Mouse (Mus musculus): Measurements from ENCODE around the gene Fbxw10.
A peak's percentile ranks its signal among the peaks of the same experiment; 100 is the strongest.

The Fbxw10 gene

DNA sequence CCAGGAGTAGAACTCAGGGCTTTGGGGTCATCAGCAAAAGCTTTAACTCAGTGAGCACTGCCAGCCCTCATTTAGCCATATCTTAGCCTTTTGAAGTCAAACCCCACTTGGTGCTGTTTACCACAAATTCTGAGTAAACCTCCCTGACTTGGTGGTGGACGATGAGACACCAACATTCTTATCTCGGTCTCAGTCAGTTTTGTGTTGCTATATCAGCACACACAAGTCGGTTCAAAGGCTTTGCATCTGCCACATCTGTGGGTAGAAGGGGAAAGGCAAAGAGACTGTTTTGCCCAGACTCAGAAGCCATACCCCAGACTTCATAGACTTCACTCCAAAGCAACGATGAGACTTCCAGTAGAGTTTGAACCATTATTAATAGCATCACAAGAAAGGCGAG lies 2.3 kb upstream of the Fbxw10 start:
- DNase-seq (ENCODE audit: low spot score in 2 of 2): no peak

DNA sequence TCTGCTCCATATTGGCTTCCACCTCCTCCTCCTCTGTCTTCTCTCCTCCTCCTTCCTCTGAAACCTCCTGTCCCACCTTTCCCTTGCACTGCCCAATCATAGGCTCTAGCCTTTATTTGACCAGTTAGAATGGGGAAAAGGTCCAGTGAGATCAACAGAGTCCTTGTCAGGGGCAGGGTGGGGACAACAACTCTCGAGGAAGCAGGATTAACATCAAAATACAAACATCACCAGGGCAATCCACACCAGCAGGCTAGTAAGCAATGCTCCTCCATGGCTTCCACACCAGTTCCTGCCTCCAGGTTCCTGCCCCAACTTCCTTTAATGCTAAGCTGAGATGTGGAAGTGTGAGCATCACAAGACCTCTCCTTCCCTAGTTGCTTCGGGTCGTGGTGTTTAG lies 1.1 kb upstream of the Fbxw10 start:
- DNase-seq (ENCODE audit: low spot score in 2 of 2): no peak

DNA sequence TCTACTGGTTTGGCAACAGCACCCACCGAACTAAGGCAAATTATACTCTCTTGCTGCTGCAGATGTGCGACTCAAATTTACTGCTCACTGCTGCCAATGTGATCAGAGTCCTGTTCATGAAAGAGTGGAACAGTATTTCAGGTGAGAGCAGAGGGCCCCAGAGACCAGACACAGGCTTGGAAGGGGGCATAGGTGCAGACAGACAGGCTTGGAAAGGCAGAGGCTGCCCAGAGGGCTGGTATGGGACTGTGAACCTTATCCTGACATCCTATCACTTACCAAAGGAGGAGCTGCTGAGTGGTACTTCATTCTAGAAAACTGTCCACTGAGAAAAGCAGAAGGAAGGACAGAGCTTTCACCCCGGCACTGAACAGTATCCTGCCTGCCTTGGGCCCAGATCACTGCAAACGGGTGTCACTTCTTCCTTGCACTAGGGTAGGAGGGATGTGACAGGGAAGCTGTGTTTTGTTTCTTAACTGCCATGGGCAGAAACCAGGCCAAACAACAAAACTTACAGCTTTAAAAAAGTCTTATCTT lies 854 bp downstream of the Fbxw10 start:
- no peak for DNase-seq (ENCODE audit: low spot score in 2 of 2)

DNA sequence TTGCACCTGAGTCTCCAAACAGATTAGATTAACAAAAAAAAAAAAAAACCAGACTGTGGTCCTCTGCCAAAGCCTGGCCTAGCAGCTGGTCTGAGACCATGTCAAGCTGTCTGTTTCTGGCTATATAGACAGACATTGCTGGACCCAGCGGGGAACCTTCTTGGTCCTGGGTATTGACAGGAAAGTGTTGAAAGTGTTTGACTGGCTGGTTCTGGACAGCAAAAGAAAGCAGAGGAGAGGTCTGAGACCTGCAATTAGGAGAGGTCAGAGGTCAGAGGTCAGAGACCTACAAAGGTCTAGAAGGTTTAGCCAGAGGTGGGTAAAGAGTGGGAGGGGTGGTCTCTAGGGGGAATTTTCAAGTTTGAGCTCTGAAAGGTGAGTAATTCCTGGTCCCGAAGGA lies 1.4 kb downstream of the Fbxw10 start:
- no peak for DNase-seq (ENCODE audit: low spot score in 2 of 2)

DNA sequence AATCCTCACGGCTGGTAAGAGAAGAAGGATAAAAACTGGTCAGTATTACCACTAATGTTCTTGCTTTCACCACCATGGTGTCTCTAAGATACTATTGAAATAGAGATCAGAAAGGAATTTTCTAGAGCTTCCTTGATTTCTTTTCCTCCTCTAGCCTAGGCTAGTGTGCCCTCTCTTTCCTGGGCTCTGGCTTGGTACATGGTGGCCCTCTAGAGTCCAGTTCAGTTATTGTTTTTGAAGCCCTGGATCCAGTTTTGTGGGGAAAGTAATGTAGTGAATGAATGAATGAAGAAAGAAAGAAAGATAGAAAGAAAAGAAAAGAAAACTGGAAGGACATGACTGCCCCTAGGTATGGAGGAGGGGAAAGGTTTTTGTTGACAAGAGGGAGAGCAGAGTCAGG lies 4.3 kb downstream of the Fbxw10 start:
- no peak for DNase-seq (ENCODE audit: low spot score in 2 of 2)

DNA sequence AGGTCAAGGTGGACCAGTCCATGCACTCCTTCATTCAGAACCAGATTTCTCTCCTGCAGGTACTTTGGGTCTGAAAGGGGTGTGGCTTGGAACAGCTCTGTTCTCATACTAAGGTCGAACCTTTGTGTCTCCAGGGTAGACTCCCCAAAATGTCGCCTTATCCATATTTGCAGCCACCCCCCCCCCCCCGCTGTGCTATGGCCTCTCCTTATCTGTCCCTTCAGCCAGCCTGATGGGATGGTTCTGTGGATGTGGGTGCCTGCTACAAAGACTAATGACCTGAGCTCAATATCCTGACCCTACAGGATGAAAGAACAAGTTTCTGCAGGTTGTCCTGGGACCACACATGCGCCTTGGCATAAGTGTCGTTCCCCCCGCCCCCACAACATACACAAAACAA lies 6.5 kb downstream of the Fbxw10 start:
- DNase-seq (ENCODE audit: low spot score in 2 of 2): no peak

DNA sequence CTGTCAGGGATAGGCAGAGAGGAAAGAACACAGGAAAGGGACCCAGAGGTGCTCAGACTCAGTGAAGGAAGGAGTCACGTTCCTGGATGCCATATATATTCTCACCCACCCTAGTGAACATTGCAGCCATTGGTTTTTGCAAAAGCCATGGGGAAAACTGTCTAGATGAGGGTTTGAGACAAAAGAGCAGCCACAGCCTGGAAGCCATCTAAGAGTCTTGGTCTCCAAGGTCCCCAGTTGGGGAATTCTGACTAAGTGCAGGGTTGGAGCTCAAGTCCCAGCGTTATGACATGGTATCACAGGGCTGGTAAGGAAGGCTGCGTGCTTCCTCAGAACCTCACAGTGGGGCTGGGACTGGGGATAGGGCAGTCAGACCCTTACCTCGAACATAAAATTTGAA lies 18.7 kb downstream of the Fbxw10 start:
- no peak for DNase-seq (ENCODE audit: low spot score in 2 of 2)

DNA sequence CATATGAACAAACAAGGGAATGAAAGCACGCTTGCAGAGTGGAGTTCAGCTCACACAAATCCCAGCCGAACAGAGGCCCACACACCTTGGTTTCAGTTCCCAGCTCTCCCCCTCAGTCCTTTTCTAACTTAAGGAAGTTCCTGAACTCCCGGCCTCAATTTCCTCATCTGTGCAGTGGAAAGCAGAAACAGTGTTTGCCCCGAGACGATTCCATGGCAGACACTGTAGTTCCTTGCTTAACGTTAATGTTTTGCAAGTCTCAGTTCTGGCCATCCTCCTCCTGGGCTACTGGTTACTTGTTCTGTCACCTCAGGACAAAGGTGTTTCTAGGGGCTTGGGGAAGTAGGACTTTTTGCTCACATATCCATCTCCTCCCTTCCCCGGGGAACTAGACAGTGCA lies 19.8 kb downstream of the Fbxw10 start:
- DNase-seq (ENCODE audit: low spot score in 2 of 2): no peak

DNA sequence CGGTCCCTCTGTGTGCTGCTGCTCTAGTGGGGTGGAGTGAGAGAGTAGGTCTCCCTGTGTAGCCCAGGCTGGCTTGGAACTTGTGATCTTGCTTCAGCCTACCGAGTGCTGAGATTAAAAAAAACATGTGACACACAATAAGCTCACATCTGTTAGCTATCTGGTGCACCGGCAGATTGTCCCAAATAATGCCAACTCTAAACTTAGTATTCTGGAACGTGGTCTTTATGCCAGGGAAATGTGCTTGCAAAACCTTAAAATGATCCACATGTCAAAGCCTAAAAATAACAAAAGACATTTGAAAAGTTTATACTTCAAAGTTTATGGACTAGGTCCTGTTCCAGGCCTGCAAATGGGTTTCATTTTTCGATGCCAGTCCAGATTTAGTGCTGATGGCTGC lies 22.3 kb downstream of the Fbxw10 start:
- DNase-seq (ENCODE audit: low spot score in 2 of 2): no peak

DNA sequence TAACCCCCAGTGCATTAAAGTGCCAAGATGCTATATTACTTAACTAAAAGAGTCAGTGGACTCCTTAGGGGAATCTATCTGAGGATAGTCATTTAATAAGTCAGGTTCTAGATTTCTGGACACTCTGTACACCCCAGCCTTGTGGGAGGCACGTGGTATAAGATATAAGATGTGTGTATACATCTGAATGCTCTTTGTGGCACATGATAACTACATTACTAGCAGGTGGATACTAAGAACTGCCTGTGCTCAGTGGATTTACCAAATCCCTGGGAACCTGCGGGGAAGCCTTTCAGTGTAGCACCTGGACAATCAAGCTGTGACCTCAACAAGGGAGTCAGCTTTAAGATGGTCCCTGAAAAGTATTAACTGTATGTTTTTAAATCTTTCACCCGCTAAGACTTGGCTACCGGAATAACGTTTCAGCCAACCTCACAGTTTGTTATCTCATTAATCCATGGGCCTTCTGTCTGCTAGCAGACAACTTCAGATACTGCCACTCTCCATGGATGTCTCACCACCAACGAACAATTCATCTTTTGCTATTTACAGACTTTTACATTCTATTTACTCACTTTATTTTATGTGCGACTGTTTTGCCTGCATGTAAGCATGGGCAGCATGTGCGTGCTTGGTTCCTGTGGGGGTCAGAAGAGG lies 23.0 kb downstream of the Fbxw10 start:
- DNase-seq (ENCODE audit: low spot score in 2 of 2): no peak

DNA sequence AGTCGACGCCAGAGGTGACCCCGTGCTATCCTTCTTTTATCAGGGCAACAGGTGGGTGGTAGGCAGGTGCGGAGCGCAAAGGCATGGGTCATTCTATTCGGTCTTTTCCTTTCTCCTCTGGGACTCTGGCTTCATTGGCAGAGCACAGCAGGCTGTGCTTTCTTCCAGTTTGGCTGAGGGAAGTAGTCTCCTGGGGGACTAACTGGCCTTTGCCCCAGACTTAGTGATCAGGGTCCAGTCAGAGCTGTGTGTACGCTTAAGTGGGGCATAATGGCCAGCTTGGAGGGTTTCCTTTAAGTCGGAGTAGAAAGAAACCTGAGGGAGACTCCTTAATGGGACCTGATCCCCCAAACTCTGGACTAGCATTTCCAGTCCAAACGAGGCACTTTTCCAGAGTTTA lies 26.6 kb downstream of the Fbxw10 start:
- no peak for DNase-seq (ENCODE audit: low spot score in 2 of 2)

DNA sequence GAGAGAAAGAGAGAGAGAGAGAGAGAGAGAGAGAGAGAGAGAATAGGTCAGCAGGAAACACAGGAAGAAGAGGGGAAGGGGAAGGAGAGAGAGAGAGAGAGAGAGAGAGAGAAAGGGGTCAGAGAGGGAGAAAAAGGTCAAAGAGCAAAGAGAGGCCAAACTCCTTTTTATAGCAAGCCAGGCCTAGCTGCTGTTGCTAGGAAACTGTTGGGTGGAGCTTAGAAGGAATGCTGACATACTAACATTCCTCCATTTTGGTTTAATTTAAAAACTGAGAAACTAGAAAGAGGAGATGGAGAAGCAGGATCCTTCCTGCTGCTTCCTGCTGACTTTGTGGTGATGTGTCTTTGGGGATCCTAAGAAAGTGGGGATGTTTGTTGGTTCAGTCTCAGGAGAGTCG lies 28.8 kb downstream of the Fbxw10 start:
- no peak for DNase-seq (ENCODE audit: low spot score in 2 of 2)

DNA sequence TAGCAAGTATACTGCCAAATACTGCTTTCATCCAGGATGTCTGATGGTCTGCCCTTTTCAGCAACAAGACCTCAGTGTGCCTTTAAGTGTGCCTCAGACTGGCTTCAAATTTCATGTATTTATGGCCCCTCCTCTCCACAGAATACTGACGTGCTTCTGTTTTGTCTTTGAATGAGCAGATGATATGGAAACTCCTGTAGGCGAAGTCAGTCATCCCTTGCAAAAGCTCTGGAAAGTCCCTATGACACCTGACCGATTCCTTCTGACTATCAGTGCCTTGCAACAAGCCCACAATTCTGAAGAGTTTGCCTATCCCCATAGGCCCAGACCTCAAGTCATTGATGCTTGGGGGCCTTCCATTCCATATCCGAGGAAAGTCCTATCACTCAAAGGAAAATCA lies 29.6 kb downstream of the Fbxw10 start:
- DNase-seq (ENCODE audit: low spot score in 2 of 2): no peak

DNA sequence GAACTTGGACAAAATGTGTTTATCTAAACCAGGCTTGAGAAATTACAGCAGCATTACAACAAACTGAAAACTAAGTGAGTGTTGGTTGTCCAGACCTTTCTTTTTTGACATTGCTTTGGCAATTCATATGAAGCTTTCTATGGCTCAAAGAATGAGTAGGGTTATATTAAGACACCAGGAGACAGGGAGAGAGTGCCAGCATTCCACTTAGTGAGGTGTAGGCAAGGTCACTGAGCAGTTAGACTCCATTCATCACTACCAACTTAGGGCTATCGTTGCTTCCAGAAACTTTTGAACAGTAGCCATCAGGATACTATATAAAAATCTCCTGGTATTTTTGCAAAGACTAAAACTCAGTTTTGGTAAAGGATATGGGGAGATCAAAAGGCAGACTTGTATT lies 30.5 kb downstream of the Fbxw10 start:
- no peak for DNase-seq (ENCODE audit: low spot score in 2 of 2)

DNA sequence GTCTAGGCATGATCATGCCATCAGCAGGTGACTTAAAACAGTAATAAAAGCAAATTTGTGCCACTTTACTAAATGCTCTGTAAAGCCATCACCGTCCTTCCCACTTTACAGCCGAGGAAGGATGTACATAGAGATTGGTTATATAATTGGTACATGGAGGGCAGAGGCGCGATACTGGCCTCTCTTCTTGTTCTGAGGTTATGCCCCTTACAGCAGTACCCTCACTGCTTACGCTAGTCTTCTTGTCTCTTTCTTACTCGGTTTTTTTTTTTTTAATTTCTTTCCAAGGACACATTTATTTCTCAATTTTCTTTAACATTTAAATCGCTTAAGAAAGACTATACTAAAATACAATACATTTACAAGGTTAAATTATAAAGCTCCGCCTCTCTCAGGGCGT lies 31.9 kb downstream of the Fbxw10 start:
- DNase-seq (ENCODE audit: low spot score in 2 of 2): no peak

DNA sequence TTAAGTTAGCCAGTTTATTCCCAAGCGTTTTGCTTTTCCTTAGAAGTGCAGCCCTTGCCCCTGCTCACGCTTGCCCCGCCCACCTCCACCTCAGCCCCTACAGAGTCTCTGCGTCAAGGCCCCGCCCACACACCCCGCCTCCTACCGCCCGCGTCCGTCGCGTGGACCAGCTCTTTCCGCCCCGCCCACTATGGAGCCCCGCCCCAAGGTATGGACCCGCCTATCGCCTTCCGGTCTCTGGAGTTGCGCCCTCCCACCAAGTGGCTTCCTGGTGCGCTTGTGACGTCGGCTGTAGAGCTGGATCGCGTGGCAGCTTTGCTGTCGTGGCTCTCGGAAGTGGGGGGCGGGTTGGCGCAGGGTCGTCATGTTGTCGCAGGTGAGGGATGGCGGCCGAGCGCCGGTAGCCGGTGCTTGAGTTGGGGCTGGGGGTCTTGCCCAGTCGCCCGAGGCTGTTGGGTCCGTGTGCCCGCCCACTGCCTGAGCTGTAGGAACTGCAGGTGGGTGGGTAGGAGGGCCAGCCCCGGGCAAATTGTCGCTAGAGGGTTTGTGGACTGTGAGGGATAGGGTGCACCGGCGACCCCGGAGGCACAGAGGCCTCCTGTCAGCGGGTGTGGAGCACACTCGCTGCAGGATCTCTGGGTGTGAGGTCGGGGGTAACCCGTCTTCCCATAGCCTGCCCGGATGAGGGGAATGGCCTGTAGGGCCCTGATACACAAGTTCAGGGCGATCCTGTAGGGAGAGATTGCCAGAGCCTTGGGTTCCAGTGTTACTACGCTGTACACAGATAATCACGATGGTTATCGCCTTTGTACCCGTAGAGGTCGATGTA lies 32.6 kb downstream of the Fbxw10 start, which contains the start of gene Tvp23b:
TSS of gene Tvp23b (plus strand) at position 236 of the 829 bp plus-strand sequence.
- peak; percentile 97 to 99 for DNase-seq (ENCODE audit: low spot score in 2 of 2)

DNA sequence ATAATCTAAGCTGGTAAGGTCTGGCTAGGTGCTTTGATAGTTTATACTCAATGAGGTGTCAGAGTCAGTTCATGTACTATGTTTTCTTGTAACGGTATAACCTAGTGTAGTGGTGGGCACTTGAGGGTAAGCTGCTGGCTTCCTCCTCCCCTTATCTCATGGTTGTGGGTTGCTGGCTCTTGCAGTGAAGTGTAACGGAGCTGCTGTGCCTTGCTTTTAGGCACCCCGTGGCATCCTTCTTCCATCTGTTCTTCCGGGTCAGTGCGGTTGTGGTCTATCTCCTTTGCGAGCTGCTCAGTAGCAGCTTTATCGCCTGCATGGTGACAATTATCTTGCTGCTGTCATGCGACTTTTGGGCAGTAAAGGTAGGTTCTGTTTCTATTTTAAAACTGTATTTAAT lies 36.5 kb downstream of the Fbxw10 start:
- DNase-seq (ENCODE audit: low spot score in 2 of 2): no peak

DNA sequence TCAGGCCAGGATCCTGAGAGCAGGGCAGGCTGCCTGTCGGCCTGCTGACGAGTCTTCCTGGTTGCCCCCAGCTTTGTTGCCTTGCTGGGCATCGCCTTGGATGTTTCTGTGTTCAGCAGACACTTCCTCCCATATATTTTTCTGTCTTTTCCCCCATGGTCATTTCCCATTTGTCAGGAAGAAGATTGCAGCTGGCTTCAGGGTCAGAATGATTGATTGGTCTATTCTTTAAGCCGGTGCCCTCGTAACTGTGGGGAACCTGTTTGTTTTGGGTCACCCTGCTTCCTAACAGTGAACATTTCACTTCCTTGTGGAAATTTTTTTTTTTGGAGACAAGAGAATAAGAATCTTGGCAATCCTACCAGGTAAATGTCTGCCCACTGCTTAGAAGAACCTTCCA lies 38.5 kb downstream of the Fbxw10 start:
- no peak for DNase-seq (ENCODE audit: low spot score in 2 of 2)

DNA sequence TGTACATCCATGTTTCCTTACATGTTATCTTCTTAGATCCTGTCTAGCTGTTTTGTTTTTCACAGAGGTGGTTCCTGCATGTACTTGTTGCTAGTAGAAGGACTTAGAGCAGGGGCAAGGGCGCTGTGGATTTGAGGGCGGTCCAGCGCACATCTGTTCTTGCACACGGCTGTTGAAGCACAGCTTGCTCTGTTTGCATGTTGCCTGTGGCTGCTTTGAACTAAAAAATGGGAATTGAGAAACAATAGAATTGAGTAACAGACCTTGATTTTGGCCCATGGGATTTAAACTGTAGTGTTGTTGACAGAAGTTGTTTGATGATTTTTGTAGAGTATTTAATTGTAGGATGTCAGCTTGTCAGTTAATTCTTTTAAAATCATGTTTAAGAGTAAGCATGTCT lies 43.9 kb downstream of the Fbxw10 start:
- no peak for DNase-seq (ENCODE audit: low spot score in 2 of 2)

DNA sequence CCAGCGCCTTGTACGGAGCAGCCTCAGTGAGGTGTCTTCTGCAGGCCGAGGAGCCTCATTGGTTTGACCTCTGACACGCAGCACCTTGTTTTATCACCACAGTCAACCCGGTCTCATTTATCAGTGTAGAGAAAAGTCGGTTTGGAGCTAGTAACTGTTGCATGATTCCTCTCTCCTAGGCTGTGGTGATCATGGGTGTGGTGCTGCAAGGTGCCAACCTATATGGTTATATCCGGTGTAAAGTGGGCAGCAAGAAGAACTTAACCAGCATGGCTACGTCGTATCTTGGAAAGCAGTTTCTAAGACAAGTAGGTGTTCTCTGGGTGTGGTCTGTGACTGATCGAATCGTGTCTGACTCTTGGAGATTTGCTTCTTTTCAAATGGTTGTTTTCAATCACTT lies 44.9 kb downstream of the Fbxw10 start:
- DNase-seq (ENCODE audit: low spot score in 2 of 2): no peak

DNA sequence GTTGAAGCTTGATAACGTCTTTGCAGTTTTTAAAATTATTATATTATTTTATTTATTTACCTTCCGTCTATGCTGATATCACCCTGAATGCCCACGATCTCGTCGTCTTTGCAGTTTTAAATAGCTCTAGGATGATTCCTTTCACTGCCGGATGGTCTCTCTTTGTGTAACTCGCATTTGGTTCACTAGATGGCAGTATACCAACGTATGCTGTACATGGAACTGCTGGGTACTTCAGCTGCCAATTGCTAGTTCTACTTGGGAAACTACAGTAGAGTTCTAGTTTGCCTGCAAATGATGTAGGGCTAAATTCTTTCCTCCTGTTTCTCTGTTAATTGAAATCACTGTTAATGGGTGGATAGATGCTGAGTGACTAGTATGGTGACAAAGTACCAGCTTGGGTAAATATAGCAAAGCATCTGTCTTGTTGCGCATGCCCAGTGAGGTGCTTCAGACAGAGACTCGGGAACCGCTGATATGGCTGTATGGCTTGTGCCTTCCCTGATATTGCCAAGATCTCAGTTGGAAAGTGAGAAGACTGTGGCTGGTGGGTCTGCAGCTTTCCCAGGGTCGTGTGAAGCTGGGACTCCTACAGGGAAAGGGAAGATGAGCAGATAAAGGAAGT lies 54.9 kb downstream of the Fbxw10 start:
- DNase-seq (ENCODE audit: low spot score in 2 of 2): peak; percentile 39 to 45

DNA sequence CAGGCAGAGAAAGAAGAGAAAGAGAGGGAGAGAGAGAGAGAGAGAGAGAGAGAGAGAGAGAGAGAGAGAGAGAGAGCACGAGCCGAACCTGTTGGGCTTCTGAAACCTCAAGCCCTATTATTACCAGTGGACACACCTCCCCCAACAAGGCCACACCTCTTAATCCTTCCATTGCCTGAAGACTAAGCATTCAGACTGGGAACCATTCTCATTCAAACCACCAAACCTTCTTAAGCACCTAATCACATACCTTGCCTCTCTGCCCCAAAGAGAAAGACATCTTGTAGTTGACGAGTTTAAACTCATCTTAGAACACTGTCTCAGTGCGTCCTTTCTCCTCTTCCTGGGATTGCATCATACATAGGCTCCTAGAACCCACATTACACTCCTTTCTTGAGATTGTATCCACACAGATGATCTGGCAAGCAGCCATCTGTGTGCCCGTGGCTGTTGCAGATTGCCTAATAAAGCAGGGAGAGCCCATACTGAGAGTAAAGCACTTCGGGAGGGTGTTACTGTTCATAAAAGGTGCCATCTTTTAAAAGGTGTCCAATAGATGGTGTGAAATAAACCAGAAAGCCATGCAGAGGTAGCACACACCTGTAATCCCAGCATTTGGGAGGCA lies 57.1 kb downstream of the Fbxw10 start:
- DNase-seq (ENCODE audit: low spot score in 2 of 2): no peak

Measured in frontal cortex, postnatal 10 days (tissue).